Mouse (Mus musculus) heart, adult 9 months (tissue): ENCODE measurements around the gene Inka1.

ENCODE experiments used
- DNase-seq, 2 experiments: peaks; one replicate each; pipeline ENCODE4 v3.0.0; 2022; ENCODE audit warnings: low spot score in 2 of 2

Inka1 gene

DNA sequence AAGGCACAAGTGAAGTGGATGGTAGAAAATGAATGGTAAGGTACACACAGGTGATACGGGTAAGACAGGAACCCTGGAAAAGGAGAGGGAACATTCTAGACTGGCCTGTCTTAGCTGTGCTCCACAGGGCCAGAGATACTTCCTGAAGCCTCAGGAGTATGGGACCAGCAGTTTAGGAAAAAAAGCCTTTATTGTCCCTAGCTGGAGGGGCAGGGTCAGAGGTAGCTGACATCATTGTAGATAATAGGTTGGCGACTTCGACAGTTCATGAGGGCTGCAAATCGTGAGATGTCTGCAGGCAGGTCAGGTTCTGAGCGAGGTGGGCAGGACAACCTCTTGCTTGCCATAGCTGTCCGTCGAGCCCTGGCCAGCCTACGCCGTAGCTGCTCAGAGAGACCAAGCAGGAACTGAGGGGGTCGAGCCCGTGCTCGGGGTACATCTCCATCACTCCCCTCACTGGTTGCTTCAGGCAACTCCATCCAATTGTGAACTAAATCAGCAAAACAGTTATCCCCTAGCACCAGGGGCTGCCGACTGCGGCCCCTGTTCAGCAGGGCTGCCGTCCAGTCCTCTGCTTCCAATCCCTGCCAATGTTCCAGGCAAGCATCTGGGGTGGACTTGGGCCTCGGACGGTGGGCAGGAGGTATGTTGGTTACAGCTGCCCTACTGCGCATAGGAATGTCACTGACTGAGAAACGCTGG lies 1.5 kb downstream of the Inka1 start:
- peak in 1 of 2 experiments; percentile 33 for DNase-seq

- DNase-seq = peak; percentile 94 to 97
Measured at GRCm38 (mm10) chr9:107983421-107983890, 2.2 kb downstream of the Inka1 start.

- peak; percentile 87 to 93 for DNase-seq
Measured at GRCm38 (mm10) chr9:107982681-107983346, 2.9 kb downstream of the Inka1 start, which contains the start of gene Gm20661. TSS of gene Gm20661 (plus strand) at chr9:107983058.

DNA sequence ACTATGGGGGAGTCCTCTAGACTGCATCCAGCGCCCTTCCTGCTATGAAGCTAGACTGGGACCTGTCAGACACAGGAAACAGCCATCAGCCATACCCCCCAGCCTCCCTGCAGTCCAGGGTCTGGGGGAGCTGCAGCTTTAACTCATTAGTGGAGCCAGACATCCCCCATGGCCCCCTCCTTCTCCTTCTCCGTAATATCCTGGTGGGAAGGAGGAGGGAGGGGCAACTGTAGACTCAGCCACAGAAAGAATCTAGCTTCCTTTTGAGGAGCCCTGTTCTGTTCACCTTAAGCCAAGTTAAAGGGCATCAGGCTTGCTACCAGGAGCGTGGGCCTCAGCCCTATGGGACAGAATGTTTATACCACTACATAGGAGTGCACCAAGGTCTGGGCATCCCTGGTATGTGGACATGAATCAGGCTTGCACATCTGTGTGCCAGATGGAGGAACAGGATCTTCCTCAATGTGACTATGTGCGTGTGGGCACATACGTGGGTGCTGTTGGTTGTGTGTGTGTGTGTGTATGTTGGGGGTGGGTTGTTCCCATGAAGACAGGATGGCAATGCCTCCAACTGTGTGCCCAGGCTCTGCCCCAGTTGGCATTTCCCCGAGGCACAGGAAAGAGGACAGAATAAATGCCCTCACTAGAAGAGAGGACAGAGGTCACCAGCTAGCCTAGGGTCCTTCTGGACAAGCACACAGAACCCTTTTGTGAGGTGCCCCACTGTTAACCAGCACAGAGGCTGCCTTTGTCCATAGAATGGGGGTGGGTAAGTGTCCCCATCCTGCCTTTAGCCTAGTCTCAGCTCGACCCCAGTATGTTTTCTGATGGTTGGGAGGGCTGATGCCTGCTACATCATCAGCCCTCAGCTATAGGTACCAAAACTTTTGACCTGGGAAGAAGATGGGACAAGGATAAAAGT lies 3.7 kb downstream of the Inka1 start:
- DNase-seq = peak; percentile 30 to 58

DNA sequence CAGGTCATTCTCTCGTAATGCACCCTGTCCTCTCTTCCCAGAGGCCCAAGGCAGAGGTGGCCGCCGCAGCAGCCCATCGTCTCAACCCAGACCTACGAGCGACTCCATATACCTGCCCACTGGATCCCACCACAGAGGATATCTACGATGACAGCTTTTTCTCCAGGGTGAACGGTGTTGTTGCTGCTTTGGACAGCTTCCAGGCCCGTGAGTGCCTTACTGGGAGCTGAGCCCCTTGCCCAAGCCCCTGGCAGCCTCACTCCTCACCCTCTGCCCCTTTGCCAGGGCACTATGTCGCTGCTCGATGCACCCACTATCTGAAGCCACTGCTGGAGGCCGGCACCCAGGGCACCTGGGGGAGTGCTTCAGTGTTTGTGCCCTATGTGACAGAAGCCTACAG lies 6.9 kb downstream of the Inka1 start:
- DNase-seq = no peak

GRCm38 (mm10) chr9:107975399-107976386 lies 10.0 kb downstream of the Inka1 start, which contains the start of gene Uba7:
TSS of gene Uba7 (plus strand) at chr9:107975505.
- DNase-seq = peak; percentile 79 to 80

DNA sequence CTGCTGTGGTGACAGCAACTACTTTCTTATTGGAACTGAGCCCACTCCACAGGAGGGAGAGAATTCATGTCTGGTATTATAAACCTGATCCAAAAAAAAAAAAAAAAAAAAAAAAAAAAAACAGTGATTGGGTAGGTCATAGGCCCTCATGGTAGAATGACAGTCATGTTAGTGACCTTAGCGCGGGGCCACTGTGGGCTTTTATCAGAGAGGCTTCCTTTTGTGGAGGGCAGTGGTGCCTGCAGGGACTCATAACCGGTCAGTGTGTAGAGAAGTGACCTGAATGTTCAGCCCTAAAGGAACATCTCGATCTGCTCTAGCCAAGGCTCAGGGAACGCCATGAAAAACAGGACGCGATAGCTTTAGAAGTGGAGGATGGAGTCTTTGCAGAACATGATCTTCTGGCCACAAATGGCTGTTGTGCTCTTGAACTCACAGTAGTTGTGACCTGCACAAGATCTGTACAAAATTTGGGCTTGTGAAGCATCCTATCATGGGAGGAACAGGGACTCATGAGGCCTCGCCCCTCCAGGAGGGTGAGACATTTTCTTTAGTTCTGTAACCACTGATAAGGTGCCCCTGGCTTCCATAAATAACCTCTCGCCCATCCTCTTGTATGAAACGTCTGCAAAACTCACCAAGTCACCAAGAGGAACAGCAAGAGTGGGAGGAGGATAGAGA lies 11.0 kb downstream of the Inka1 start:
- no peak for DNase-seq

GRCm38 (mm10) chr9:107971690-107972541 lies 13.8 kb downstream of the Inka1 start:
- peak; percentile 73 to 81 for DNase-seq

DNA sequence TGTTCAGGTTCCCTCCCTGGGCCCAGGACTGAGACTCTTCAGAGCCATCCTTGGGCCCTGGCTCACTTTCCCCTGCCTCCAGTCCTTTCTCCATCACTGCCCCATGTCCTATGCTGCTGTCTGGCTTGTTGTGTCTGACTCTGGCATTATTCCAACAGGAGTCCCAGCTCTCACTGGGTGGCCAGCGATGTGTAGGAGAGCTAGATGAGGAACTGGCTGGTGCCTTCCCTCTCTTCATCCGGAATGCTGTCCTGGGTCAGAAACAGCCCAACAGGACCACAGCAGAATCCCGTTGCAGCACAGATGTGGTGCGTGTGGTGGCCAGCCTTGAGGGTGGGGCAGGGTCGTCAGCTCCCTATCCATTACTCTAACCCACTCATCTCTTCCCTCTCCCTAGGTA lies 15.4 kb downstream of the Inka1 start:
- no peak for DNase-seq

DNA sequence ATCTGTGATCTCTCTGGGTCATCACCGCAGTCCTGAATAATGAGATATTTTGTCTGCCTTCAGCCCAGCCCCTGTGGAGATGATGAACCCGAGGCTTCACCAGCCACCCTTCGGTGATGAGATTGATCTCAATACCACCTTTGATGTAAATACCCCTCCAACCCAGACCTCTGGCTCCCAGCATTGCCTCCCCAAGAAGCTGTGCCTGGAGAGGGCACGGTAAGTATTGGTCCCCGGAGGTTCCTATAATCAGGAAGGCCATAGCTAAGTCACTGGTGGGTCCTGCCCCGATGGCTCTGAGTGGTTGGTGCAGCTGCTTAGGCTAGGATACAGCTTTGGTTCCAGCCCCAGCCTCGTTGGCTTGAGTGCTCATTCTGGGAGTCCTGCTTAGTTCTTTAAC lies 17.1 kb downstream of the Inka1 start:
- DNase-seq = no peak

GRCm38 (mm10) chr9:107967437-107967836 lies 18.2 kb downstream of the Inka1 start:
- DNase-seq = no peak

GRCm38 (mm10) chr9:107966676-107967075 lies 19.0 kb downstream of the Inka1 start:
- peak; percentile 34 to 46 for DNase-seq

DNA sequence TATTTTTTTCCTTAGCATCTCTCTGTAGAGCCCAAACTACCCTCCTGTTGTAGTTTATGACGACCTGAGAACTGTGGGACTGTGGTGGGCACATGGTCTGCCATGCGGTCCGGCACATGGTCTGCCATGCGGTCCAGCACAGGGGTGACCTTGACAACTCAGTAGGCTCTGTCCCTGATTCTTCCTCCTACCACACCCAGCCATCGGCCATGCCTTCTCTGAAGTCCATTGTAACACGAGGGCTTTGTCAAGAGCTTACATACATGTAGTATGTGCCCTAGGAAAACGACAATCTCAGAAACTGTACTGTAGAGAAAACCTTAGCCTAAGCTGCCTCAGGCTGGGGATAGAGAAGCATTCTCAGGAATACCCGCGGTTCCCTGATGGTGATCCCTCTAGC lies 21.0 kb downstream of the Inka1 start:
- DNase-seq = no peak

DNA sequence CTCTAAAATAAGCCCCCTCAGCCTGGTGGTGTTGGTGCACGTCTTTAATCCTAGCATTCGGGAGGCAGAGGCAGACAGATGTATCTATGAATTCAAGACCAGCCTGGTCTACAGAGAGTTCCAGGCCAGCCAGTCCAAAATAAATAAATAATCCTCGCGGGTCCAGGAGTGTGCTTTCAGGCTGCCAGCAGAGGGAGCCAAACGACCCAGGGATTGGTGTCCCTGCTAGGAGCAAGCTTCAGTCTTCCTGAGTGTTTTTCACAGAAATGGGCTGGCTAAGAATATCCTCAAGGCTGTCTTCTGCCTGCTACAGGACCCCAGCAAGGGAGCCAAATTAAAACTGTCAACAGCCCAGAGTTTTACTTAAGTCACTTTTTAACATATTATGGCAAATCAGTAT lies 22.0 kb downstream of the Inka1 start:
- peak; percentile 83 to 85 for DNase-seq

GRCm38 (mm10) chr9:107962916-107963315 lies 22.8 kb downstream of the Inka1 start:
- no peak for DNase-seq

DNA sequence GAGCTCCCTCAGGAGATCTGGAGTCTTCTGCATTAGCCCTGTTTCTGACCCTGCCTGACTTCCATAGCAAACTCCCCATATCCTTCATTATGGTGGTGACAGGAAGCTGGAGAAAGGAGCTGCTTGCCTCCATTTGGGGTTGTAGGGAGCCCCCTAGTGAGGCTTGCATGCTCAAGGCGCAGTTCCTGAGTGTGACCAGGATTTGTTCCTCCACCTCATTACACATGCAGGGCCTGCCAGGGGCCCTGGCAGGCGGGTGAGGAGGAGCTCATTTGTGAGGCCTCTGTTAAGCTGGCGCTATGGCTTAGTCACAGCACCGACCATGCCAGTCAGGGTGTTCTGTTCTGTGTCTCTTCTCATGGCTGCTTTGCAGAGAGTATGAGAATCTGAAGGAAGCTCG lies 23.8 kb downstream of the Inka1 start:
- no peak for DNase-seq

DNA sequence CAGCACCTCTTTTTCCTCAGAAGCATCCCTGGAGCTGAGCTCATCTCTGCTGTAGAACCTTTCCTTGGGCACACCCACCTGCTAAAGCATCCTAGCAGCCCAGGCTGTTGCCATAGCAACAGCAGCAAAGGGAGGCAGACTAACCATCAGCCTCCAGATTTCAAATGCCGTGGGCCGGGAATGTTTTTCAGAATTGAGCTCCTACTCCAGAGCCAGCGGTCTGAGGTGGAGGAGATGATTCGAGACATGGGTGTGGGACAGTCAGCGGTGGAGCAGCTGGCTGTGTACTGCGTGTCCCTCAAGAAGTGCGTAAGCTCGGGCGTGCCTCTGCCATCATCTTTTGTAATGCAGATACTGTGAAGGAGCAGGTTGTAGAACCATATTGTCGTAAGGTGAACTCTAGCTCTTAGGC lies 24.3 kb downstream of the Inka1 start:
- no peak for DNase-seq

- DNase-seq = no peak
Measured at GRCm38 (mm10) chr9:107960928-107961327, 24.8 kb downstream of the Inka1 start.

- DNase-seq = no peak
Measured at GRCm38 (mm10) chr9:107959896-107960295, 25.8 kb downstream of the Inka1 start.
